Mouse (Mus musculus): ENCODE measurements around the gene Adamts17. TPM values are rescaled to one million over a fixed set of nuclear protein-coding genes. Genes with fewer than 3 reads are reported as not detected.

The Adamts17 gene
- polyA plus RNA-seq, 1 experiment from 2014 or later = 1.6 TPM

DNA sequence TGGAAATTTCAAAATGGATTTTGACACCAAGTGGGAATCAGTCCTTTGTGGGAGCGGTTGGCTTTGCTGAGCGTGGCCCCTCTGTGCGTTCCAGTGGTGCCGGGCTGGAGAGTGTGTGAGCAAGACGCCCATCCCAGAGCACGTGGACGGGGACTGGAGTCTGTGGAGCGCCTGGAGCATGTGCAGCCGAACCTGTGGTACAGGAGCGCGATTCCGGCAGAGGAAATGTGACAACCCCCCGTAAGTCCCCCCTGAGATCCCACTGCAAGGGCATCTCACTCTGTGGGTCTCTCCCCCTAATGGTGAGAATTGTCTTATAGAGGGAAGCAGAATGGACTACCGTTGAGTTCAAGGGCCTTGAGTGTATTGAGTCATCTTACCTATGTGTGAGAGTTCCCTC is 189.9 kb downstream of the Adamts17 start:
- H3K4me3 ChIP-seq (ENCODE audit: low read depth, low read length) = no peak overlapping the region
- H3K9me3 ChIP-seq (ENCODE audit: control insufficient read depth) = no peaks in the 10 kb centered on the region
- H3K4me2 ChIP-seq (replicated peaks; ENCODE audit: low read depth) = no peak overlapping the region
- H3K27me3 ChIP-seq (replicated peaks; ENCODE audit: control insufficient read depth, insufficient read depth, low read length) = no peaks in the 10 kb centered on the region
- H3K36me3 ChIP-seq (ENCODE audit: control insufficient read depth, insufficient read depth) = no peaks in the 10 kb centered on the region
- no peaks in the 10 kb centered on the region for H3K4me1 ChIP-seq (replicated peaks; ENCODE audit: control insufficient read depth, insufficient read depth, low read length)
- H3K27ac ChIP-seq (ENCODE audit: low read depth, low read length) = no peak overlapping the region
- 97% methylated on average over 14 of the region's 14 CpGs for WGBS
- no peak for TF ChIP-seq CTCF (IDR thresholded peaks at IDR 0.05; ENCODE audit: low read depth)
- no peak for ATAC-seq
- no peak overlapping the region for H3K9ac ChIP-seq (ENCODE audit: low read depth, low read length)

DNA sequence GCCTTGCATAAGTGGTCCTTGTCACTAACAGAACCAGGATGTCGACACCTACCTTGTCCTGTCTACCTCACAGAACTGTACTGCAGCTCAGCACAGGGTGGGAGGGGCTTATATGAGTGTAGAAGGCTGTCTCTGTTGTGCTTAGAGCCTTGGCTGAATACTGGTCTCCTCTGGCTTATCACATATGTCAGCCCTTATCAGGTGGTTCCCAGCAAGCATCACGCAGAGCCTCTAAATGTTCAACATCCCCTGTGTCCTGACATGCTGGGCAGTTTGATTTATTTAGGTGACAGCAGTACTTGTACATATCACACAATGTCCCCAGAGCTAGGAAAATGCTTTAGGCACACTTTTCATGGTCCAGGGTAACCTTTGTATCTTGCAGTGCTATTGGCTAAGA is 191.7 kb downstream of the Adamts17 start:
- WGBS = 69% methylated on average over 2 of the region's 2 CpGs
- no peaks in the 10 kb centered on the region for H3K9me3 ChIP-seq (ENCODE audit: control insufficient read depth)
- no peaks in the 10 kb centered on the region for H3K4me1 ChIP-seq (replicated peaks; ENCODE audit: control insufficient read depth, insufficient read depth, low read length)
- no peaks in the 10 kb centered on the region for H3K36me3 ChIP-seq (ENCODE audit: control insufficient read depth, insufficient read depth)
- ATAC-seq = no peak
- no peaks in the 10 kb centered on the region for H3K27me3 ChIP-seq (replicated peaks; ENCODE audit: control insufficient read depth, insufficient read depth, low read length)
- no peak overlapping the region for H3K9ac ChIP-seq (ENCODE audit: low read depth, low read length)
- TF ChIP-seq CTCF (IDR thresholded peaks at IDR 0.05; ENCODE audit: low read depth) = no peak
- no peak overlapping the region for H3K27ac ChIP-seq (ENCODE audit: low read depth, low read length)
- no peak overlapping the region for H3K4me2 ChIP-seq (replicated peaks; ENCODE audit: low read depth)
- no peak overlapping the region for H3K4me3 ChIP-seq (ENCODE audit: low read depth, low read length)

DNA sequence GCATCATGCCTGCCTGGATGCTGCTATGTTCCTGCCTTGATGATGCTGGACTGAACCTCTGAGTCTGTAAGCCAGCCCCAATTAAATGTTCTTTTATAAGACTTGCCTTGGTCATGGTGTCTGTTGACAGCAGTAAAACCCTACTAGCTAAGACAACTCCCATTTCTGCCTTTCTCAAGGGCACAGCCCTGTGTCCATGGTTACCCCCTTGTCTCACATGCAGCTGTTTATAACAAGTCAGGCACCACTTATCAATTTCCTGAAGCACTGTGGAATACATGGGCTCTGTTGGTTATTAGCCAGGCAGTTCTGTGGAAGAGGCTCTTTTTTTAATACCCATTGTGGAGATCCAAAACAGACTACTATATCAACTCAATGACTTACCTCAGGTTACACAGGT is 193.1 kb downstream of the Adamts17 start:
- Histone ChIP-seq H3K9ac (ENCODE audit: low read depth, low read length) (no peak overlapping the region), H3K4me1 (replicated peaks; ENCODE audit: control insufficient read depth, insufficient read depth, low read length) (no peaks in the 10 kb centered on the region), H3K4me2 (replicated peaks; ENCODE audit: low read depth) (no peak overlapping the region), H3K36me3 (ENCODE audit: control insufficient read depth, insufficient read depth) (no peaks in the 10 kb centered on the region), H3K27ac (ENCODE audit: low read depth, low read length) (no peak overlapping the region), H3K4me3 (ENCODE audit: low read depth, low read length) (no peak overlapping the region), H3K27me3 (replicated peaks; ENCODE audit: control insufficient read depth, insufficient read depth, low read length) (no peaks in the 10 kb centered on the region), H3K9me3 (ENCODE audit: control insufficient read depth) (no peaks in the 10 kb centered on the region)
- no peak for TF ChIP-seq CTCF (IDR thresholded peaks at IDR 0.05; ENCODE audit: low read depth)
- no peak for ATAC-seq

DNA sequence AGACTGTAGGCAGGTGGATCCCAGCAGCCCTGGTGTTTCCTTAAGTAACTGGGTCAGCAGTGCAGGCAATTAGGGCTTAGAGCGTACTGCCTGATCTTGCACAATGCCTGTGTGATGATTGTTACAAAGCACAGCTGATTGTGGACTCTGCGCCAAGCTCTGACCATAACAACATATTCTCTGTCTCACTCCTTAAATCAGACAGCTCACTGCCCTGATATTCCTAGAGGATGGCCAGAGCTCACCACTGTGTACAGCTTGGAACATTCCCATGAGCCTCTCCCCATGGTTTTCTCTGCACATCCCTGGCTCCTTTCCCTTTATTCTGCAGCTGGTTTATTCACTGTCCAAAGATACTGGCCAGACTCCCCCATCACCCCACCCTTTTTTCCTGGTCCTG is 194.8 kb downstream of the Adamts17 start:
- H3K4me2 ChIP-seq (replicated peaks; ENCODE audit: low read depth) = no peak overlapping the region
- H3K4me1 ChIP-seq (replicated peaks; ENCODE audit: control insufficient read depth, insufficient read depth, low read length) = no peaks in the 10 kb centered on the region
- no peak for ATAC-seq
- H3K9me3 ChIP-seq (ENCODE audit: control insufficient read depth) = no peaks in the 10 kb centered on the region
- TF ChIP-seq CTCF (IDR thresholded peaks at IDR 0.05; ENCODE audit: low read depth) = no peak
- WGBS = 41% methylated on average over 2 of the region's 2 CpGs
- no peaks in the 10 kb centered on the region for H3K36me3 ChIP-seq (ENCODE audit: control insufficient read depth, insufficient read depth)
- no peak overlapping the region for H3K27ac ChIP-seq (ENCODE audit: low read depth, low read length)
- no peak overlapping the region for H3K9ac ChIP-seq (ENCODE audit: low read depth, low read length)
- no peak overlapping the region for H3K4me3 ChIP-seq (ENCODE audit: low read depth, low read length)
- H3K27me3 ChIP-seq (replicated peaks; ENCODE audit: control insufficient read depth, insufficient read depth, low read length) = no peaks in the 10 kb centered on the region

DNA sequence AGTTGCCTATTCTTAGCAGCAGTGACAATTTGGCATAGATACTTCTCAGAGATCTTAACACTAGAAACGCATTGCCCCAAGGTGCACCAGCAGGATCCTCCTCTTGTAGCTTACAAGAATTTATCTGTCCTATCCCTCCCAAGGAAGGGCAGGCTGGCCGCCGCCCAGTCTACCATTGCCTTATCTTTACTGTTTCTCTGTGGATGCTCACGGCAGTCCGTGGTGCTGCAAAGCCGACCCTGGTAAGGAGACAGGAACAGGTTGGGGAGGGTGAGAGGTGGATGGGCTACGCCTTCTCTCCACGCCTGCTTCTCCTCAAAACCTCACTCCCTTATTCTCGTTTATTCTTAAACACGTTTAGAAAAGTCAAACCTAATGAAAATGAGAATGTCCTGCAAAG is 195.7 kb downstream of the Adamts17 start:
- Histone ChIP-seq H3K9me3 (ENCODE audit: control insufficient read depth) (no peaks in the 10 kb centered on the region), H3K27ac (ENCODE audit: low read depth, low read length) (no peak overlapping the region), H3K36me3 (ENCODE audit: control insufficient read depth, insufficient read depth) (no peaks in the 10 kb centered on the region), H3K4me1 (replicated peaks; ENCODE audit: control insufficient read depth, insufficient read depth, low read length) (no peaks in the 10 kb centered on the region), H3K4me3 (ENCODE audit: low read depth, low read length) (no peak overlapping the region), H3K27me3 (replicated peaks; ENCODE audit: control insufficient read depth, insufficient read depth, low read length) (no peaks in the 10 kb centered on the region), H3K9ac (ENCODE audit: low read depth, low read length) (no peak overlapping the region), H3K4me2 (replicated peaks; ENCODE audit: low read depth) (no peak overlapping the region)
- no peak for ATAC-seq
- TF ChIP-seq CTCF (IDR thresholded peaks at IDR 0.05; ENCODE audit: low read depth) = no peak
- WGBS = 70% methylated on average over 10 of the region's 10 CpGs

DNA sequence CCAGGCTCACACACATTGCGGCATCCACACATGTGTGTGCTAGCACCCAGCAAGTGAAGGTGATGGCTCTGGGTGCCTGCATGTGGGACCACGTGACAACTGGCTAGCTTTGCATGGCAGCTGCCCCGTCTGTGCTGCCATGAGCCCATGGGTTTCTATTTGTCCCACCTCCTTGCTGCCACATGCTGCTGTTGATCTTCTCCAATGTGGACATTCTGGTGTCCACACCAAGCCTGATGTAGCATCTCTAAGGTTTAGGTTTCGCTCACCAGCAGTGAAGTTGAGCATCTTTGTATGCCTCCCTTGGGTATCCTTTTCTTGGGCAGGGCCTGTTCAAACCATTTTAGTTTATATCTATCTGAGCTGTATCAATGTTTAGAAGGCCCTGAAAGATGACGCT is 196.1 kb downstream of the Adamts17 start:
- H3K27ac ChIP-seq (ENCODE audit: low read depth, low read length) = no peak overlapping the region
- H3K36me3 ChIP-seq (ENCODE audit: control insufficient read depth, insufficient read depth) = no peaks in the 10 kb centered on the region
- no peaks in the 10 kb centered on the region for H3K27me3 ChIP-seq (replicated peaks; ENCODE audit: control insufficient read depth, insufficient read depth, low read length)
- H3K9ac ChIP-seq (ENCODE audit: low read depth, low read length) = no peak overlapping the region
- no peak for TF ChIP-seq CTCF (IDR thresholded peaks at IDR 0.05; ENCODE audit: low read depth)
- WGBS = 94% methylated on average over 5 of the region's 5 CpGs
- H3K4me2 ChIP-seq (replicated peaks; ENCODE audit: low read depth) = no peak overlapping the region
- no peak overlapping the region for H3K4me3 ChIP-seq (ENCODE audit: low read depth, low read length)
- no peaks in the 10 kb centered on the region for H3K9me3 ChIP-seq (ENCODE audit: control insufficient read depth)
- H3K4me1 ChIP-seq (replicated peaks; ENCODE audit: control insufficient read depth, insufficient read depth, low read length) = no peaks in the 10 kb centered on the region
- ATAC-seq = no peak
